Mouse (Mus musculus) brain, embryonic 14.5 days (tissue): ENCODE measurements around the gene Tmem123.

ENCODE experiments used
- CTCF ChIP-seq: fragments of 200-500 bp; IDR thresholded peaks from 2 replicates; pipeline ENCODE4 v1.5.1; 2012; ENCODE audit warnings: inconsistent platforms, mild to moderate bottlenecking, moderate library complexity, borderline replicate concordance; ENCODE audit not compliant: insufficient read depth, insufficient read length; ENCODE audit errors: extremely low read depth
- POLR2A ChIP-seq: fragments of 200-500 bp; IDR thresholded peaks from 2 replicates; pipeline ENCODE4 v1.6.1; 2012; ENCODE audit warnings: mild to moderate bottlenecking, inconsistent platforms, borderline replicate concordance; ENCODE audit not compliant: poor library complexity, insufficient read depth, insufficient read length, severe bottlenecking; ENCODE audit errors: extremely low read depth

GRCm38 (mm10) chr9:7742696-7743095, 21.1 kb upstream of the Tmem123 start:
- TF ChIP-seq POLR2A (no peak), CTCF (no peak)
